Mouse (Mus musculus) CH12.LX (cell line): ENCODE data around the gene Nmral1.

Experiments used
- CHD2 ChIP-seq: IDR thresholded peaks from 2 replicates; pipeline ENCODE4 v1.6.1; 2011; ENCODE audit warnings: low read length, improper control_type of control experiment
- CTCF ChIP-seq, 2 experiments: IDR thresholded peaks in 1 of 2; conservative IDR thresholded peaks in 1 of 2; 2 replicates each; pipeline ENCODE4 v1.5.1; 2011 to 2012; ENCODE audit warnings: low read depth in 2 of 2, low read length in 2 of 2, improper control_type of control experiment in 1 of 2, inconsistent platforms in 1 of 2, mild to moderate bottlenecking in 1 of 2, moderate library complexity in 1 of 2
- EP300 ChIP-seq: IDR thresholded peaks from 2 replicates; pipeline ENCODE4 v1.6.1; 2011; ENCODE audit warnings: low read length, improper control_type of control experiment
- JUN ChIP-seq: IDR thresholded peaks from 2 replicates; pipeline ENCODE4 v1.6.1; 2011; ENCODE audit warnings: low read depth, mild to moderate bottlenecking, low read length, improper control_type of control experiment, moderate library complexity; ENCODE audit not compliant: insufficient read depth
- MAX ChIP-seq: IDR thresholded peaks from 2 replicates; pipeline ENCODE4 v1.6.1; 2011; ENCODE audit warnings: low read length, improper control_type of control experiment
- MEF2A ChIP-seq: IDR thresholded peaks from 2 replicates; pipeline ENCODE4 v1.6.1; 2014; ENCODE audit warnings: low read depth, mild to moderate bottlenecking, inconsistent platforms, low read length, improper control_type of control experiment, borderline replicate concordance
- NRF1 ChIP-seq: IDR thresholded peaks from 2 replicates; pipeline ENCODE4 v1.6.1; 2014; ENCODE audit warnings: low read depth, mild to moderate bottlenecking, inconsistent platforms, low read length, improper control_type of control experiment, moderate library complexity
- POLR2A ChIP-seq: IDR thresholded peaks from 2 replicates; pipeline ENCODE4 v1.6.1; 2011; ENCODE audit warnings: low read depth, mild to moderate bottlenecking, improper control_type of control experiment, low read length
- ZMIZ1 ChIP-seq: IDR thresholded peaks from 2 replicates; pipeline ENCODE4 v1.6.1; 2012; ENCODE audit warnings: low read depth, mild to moderate bottlenecking, inconsistent platforms, low read length, improper control_type of control experiment
- ZNF384 ChIP-seq: IDR thresholded peaks from 2 replicates; pipeline ENCODE4 v1.6.1; 2012; ENCODE audit warnings: low read depth, low read length, improper control_type of control experiment, inconsistent platforms

DNA sequence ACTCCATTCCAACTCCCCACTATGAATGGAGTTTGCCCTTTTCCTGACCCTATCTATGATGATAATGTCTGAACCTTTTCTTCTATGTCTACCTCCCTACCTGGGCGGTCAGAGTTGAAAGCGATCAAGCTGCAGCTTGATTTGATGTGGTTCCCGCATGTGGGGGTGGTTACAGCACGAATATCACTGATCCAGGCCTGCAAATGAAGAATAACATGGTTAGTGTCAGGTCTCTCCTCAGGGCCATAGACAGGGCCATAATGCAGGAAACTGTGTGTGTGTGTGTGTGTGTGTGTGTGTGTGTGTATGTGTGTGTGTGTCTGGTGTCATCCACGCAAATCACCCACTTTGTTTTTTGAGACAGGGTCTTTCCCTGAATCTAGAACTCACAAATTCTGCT is 42.3 kb downstream of the Nmral1 start:
- no peak for TF ChIP-seq ZMIZ1
- no peak for TF ChIP-seq EP300
- TF ChIP-seq CTCF (conservative IDR thresholded peaks at IDR 0.05 in 1 of 2, IDR thresholded peaks at IDR 0.05 in 1 of 2; ENCODE audit: low read depth in 2 of 2, low read length in 2 of 2): no peak
- no peak for TF ChIP-seq NRF1
- no peak for TF ChIP-seq POLR2A
- TF ChIP-seq MEF2A: no peak
- TF ChIP-seq ZNF384: no peak
- TF ChIP-seq JUN: no peak
- no peak for TF ChIP-seq MAX
- TF ChIP-seq CHD2: no peak
